Mouse (Mus musculus) ES-E14 (cell line): ENCODE data around the gene Znhit3. TPM values are rescaled to one million over a fixed set of nuclear protein-coding genes. Genes with fewer than 3 reads are reported as not detected.

Experiments used
- DNase-seq: peaks from one replicate; pipeline ENCODE4 v3.0.0-alpha.2; 2013; ENCODE audit warnings: low read depth, low spot score
- H3K27ac ChIP-seq: 2 replicates; pipeline ENCODE4 v1.5.1; 2012; ENCODE audit warnings: low read depth, mild to moderate bottlenecking, low read length, moderate library complexity, mixed read lengths; ENCODE audit not compliant: poor library complexity, insufficient read depth, severe bottlenecking
- H3K36me3 ChIP-seq: 2 replicates; pipeline ENCODE4 v1.6.1; 2012; ENCODE audit warnings: mild to moderate bottlenecking, low read length, moderate library complexity, mixed read lengths; ENCODE audit not compliant: control insufficient read depth, poor library complexity, insufficient read depth, severe bottlenecking
- H3K4me1 ChIP-seq, 2 experiments: fragments of 150-350 bp in 1 of 2; sonication (generic) in 1 of 2; 2 replicates each; pipeline ENCODE4 v1.6.1; 2012; ENCODE audit warnings: low read length in 2 of 2, mild to moderate bottlenecking in 1 of 2, mixed read lengths in 1 of 2; ENCODE audit not compliant: control insufficient read depth in 2 of 2, insufficient read depth in 2 of 2, poor library complexity in 1 of 2
- H3K4me3 ChIP-seq, 2 experiments: fragments of 150-350 bp in 1 of 2; sonication (generic) in 1 of 2; 2 replicates each; pipeline ENCODE4 v1.5.1; 2012; ENCODE audit warnings: low read length in 2 of 2, low read depth in 1 of 2, mild to moderate bottlenecking in 1 of 2, mixed read lengths in 1 of 2; ENCODE audit not compliant: insufficient read depth in 1 of 2, poor library complexity in 1 of 2, severe bottlenecking in 1 of 2
- H3K9ac ChIP-seq: 2 replicates; pipeline ENCODE4 v1.6.1; 2012; ENCODE audit warnings: low read depth, mild to moderate bottlenecking, low read length, mixed read lengths; ENCODE audit not compliant: poor library complexity, insufficient read depth, severe bottlenecking
- H3K9me3 ChIP-seq: fragments of 150-350 bp; sonication (generic); 2 replicates; pipeline ENCODE4 v1.6.1; 2012; ENCODE audit warnings: low read depth, mild to moderate bottlenecking, low read length; ENCODE audit not compliant: control insufficient read depth, insufficient read depth
- CHD2 ChIP-seq: IDR thresholded peaks from 2 replicates; pipeline ENCODE4 v1.6.1; 2014; ENCODE audit warnings: mild to moderate bottlenecking, low read depth, low read length, inconsistent platforms
- HCFC1 ChIP-seq: IDR thresholded peaks from 2 replicates; pipeline ENCODE4 v1.6.1; 2012; ENCODE audit warnings: low read length, inconsistent platforms, borderline replicate concordance; ENCODE audit not compliant: insufficient read depth
- MAFK ChIP-seq: IDR thresholded peaks from 2 replicates; pipeline ENCODE4 v1.6.1; 2014; ENCODE audit warnings: mild to moderate bottlenecking, low read depth, low read length, inconsistent platforms; ENCODE audit not compliant: insufficient read depth
- ZC3H11A ChIP-seq: IDR thresholded peaks from 2 replicates; pipeline ENCODE4 v1.6.1; 2012; ENCODE audit warnings: low read depth, mild to moderate bottlenecking, inconsistent platforms, low read length, borderline replicate concordance
- ZNF384 ChIP-seq: IDR thresholded peaks from 2 replicates; pipeline ENCODE4 v1.6.1; 2012; ENCODE audit warnings: low read depth, low read length, inconsistent platforms
- in situ Hi-C, 2 experiments: fragments of 600-800 bp; cut with MboI; formaldehyde crosslinking; loops; one replicate each; pipeline ENCODE4 v1.15.1; 2025; ENCODE audit warnings: low sequenced_read_pairs in 2 of 2, inconsistent platforms in 1 of 2; ENCODE audit not compliant: unreplicated experiment in 2 of 2
- total RNA-seq: library from RNA; depleted of rRNA; stranded (reverse); fragments of 300-350 nt; gene quantifications from 2 replicates; pipeline ENCODE4 v1.2.3, GENCODE M21; 2012

Gene Znhit3
- total RNA-seq, 1 experiment: 80.4 TPM

- Histone ChIP-seq H3K27ac (no peak overlapping the region), H3K9me3 (no peaks in the 10 kb centered on the region), H3K4me1 (peaks cover 0 to 6% of the 10 kb centered on the region in 2 experiments; a peak in 2 of 4 replicates), H3K36me3 (peaks cover 2% of the 10 kb centered on the region; the same call in 1 of the 2 replicates), H3K4me3 (no peak overlapping the region), H3K9ac (no peak overlapping the region)
- in situ Hi-C loops: no loop called here
- 0 out of 2 replicates have a peak, but pooled peaks have one; percentile 35 for TF ChIP-seq ZNF384
- TF ChIP-seq HCFC1: no peak
- no peak for DNase-seq
Observed at GRCm38 (mm10) chr11:84873042-84873833, 42.9 kb downstream of the Znhit3 start.

GRCm38 (mm10) chr11:84871548-84872069, 44.6 kb downstream of the Znhit3 start:
- in situ Hi-C loops: no loop called here
- Histone ChIP-seq H3K9me3 (no peaks in the 10 kb centered on the region), H3K4me1 (peaks cover 0 to 7% of the 10 kb centered on the region in 2 experiments; a peak in 2 of 4 replicates), H3K27ac (peak overlapping the region; percentile 99; the same call in 1 of the 2 replicates), H3K4me3 (peak overlapping the region; percentile 88 to 90), H3K9ac (peak overlapping the region; percentile 99; the same call in 1 of the 2 replicates), H3K36me3 (peaks cover 2% of the 10 kb centered on the region; the same call in 1 of the 2 replicates)
- DNase-seq: no peak
- TF ChIP-seq CHD2: no peak
- TF ChIP-seq ZNF384: peak; percentile 47; the same call in 1 of the 2 replicates
- TF ChIP-seq HCFC1: no peak
- no peak for TF ChIP-seq ZC3H11A
- TF ChIP-seq MAFK: no peak

- TF ChIP-seq HCFC1 (no peak), ZC3H11A (no peak), CHD2 (no peak), MAFK (no peak), ZNF384 (no peak)
- no peaks in the 10 kb centered on the region for H3K9me3 ChIP-seq
- H3K36me3 ChIP-seq: peaks cover 2% of the 10 kb centered on the region
- H3K4me1 ChIP-seq: peaks cover 2 to 7% of the 10 kb centered on the region in 2 experiments; a peak in 3 of 4 replicates
- H3K27ac ChIP-seq: peak overlapping the region; percentile 99
- peak overlapping the region; percentile 88 to 90 for H3K4me3 ChIP-seq
- in situ Hi-C loops: no loop called here
- H3K9ac ChIP-seq: peak overlapping the region; percentile 99
- DNase-seq: no peak
Observed at GRCm38 (mm10) chr11:84871046-84871445, 45.1 kb downstream of the Znhit3 start.

- H3K27ac ChIP-seq: peak within 1 kb of the TSS; percentile 99
- peak; percentile 77 for DNase-seq
- peaks cover 2 to 7% of the 10 kb centered on the region in 2 experiments; a peak in 3 of 4 replicates for H3K4me1 ChIP-seq
- H3K36me3 ChIP-seq: peaks cover 2% of the 10 kb centered on the region
- H3K9ac ChIP-seq: peak within 1 kb of the TSS; percentile 99
- no peaks in the 10 kb centered on the region for H3K9me3 ChIP-seq
- H3K4me3 ChIP-seq: peak within 1 kb of the TSS; percentile 88 to 90
- in situ Hi-C loops: no loop called here
- no peak for TF ChIP-seq ZNF384
- TF ChIP-seq CHD2: peak; percentile 92
- no peak for TF ChIP-seq ZC3H11A
Observed at GRCm38 (mm10) chr11:84870337-84871043, 45.7 kb downstream of the Znhit3 start, which contains the start of gene Ggnbp2. Gene Ggnbp2, minus strand, starts transcription at chr11:84870817.
